Mouse (Mus musculus): ENCODE data around the gene Wfdc18. TPM values are rescaled to one million over a fixed set of nuclear protein-coding genes. Genes with fewer than 3 reads are reported as not detected.

Wfdc18 gene
- polyA plus RNA-seq (2014; fragmentation: Illumina TruSeq; extraction: RNeasy Lipid Tissue Mini Kit (QIAGEN cat#74804); ENCODE audit: low read depth, low replicate concordance), result not detected

DNA sequence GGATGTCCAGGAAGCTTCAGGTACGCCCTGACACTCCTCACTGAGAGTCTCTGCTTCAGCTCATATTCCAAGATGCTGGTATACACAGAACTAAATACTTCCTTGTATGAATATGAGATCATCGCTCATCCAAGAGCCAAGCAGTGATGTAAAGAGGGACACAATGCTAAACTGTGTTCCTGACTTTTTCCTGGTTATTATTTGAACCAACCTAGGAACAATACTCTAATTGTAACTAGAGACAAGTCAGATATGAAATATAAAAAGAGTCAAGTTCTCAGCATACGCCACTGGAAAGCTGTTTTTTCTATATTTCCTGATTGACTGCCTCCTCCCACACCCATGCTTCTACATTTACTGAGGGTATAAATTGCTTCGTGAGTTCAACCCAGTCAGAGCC is at the start of gene Wfdc18:
TSS of gene Wfdc18 (plus strand) at position 301 of the 400 bp plus-strand sequence.

DNA sequence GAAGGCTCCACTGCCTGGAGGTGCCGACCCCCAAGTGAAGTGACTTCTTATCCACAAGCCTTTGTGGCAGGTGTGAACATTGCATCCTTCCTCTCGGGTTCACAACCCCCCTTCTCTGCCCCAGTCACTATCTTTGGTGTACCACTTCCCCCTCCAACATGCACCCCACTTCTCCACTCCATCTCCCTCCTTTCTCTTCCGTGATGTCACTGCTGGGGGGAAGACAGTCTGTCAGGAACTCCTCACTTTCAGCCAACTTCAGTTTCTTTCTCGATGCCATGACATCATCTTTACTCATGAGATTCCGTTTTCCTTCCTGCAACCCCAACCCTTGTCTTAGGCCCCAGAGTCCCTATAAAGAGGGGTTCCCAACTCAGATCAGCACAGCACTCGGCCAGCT is 46.6 kb upstream of the Wfdc18 start, which contains the start of gene Ccl4:
TSS of gene Ccl4 (plus strand) at position 381 of the 400 bp plus-strand sequence.

DNA sequence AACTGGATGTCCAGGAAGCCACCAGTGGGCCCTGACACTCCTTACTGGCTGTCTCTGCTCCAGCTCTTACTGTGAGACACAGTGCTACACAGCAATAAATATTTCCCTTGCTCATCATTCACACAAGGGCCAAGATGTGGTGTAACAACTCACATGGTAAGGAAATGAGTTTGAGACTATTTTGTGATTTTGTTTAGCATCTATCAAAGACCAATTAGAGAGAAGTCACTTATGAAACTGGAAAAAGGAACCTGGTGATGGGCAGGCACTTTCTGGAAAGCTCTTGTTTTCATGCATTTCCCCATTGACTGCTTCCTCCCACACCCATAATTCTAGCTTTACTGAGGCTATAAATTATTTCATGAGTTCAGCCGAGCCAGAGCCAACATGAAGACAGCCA is 5.1 kb upstream of the Wfdc18 start, which contains the start of gene Wfdc17:
TSS of gene Wfdc17 (plus strand) at position 287 of the 400 bp plus-strand sequence.

DNA sequence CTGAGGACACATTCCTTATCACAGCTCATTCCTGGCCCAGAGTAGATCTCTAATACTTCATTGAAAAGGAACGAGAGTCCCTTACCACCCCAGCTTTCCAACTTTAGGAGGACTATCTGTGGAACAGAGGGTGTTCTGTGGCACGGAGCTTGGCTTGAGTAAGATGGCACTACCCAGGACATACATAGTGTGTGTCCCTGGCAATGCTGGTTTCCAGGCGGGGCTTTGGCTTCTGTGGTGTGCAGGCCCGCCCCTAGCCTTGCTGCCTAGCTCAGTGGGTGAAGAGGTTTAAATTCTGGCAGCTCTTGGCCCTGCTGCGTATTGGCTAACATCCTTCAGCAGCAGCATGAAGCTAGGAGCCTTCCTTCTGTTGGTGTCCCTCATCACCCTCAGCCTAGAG is 37.9 kb downstream of the Wfdc18 start, which contains the start of gene Wfdc21:
TSS of gene Wfdc21 (plus strand) at position 260 of the 400 bp plus-strand sequence.

DNA sequence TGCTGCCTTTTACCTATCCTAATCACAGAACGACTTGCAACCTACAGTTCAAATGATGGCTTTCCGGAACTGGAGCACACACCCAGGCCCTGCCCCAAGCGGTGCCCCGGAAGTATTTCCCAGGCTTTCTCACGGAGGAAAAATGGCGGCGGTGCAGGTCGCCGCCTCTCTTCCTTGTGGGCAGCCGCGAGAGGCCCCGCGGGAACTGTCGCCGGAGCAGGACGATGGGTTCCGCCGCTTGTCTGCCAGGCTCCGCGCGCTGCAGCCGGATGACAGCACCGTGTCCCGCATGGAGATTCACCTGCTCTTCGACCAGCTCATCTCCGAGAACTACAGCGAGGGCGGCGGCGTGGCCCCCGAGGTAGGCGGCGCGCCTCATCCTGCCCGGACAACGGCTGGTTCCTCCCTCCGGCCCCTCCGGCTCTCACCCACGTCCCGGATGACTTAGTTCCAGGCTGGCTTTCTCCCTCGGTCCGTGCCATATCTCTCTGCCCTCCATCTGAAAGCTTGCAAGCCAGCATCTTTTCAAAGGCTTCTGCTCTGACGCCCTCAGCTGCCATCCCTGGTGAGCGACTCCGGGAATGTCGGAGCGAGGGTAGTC is 44.9 kb downstream of the Wfdc18 start, which contains the start of gene Heatr6:
TSS of gene Heatr6 (plus strand) at position 116 of the 601 bp plus-strand sequence.

Other genes starting within 250 kb of the Wfdc18 start
- 0.44 TPM for gene Mmp28, start 245.9 kb upstream of the Wfdc18 start, polyA plus RNA-seq (2014; fragmentation: Illumina TruSeq; extraction: RNeasy Lipid Tissue Mini Kit (QIAGEN cat#74804); ENCODE audit: low read depth, low replicate concordance)
- 161 TPM for gene Taf15, start 235.9 kb upstream of the Wfdc18 start, polyA plus RNA-seq (2014; fragmentation: Illumina TruSeq; extraction: RNeasy Lipid Tissue Mini Kit (QIAGEN cat#74804); ENCODE audit: low read depth, low replicate concordance)
- not detected for gene Heatr9, start 186.8 kb upstream of the Wfdc18 start, polyA plus RNA-seq (2014; fragmentation: Illumina TruSeq; extraction: RNeasy Lipid Tissue Mini Kit (QIAGEN cat#74804); ENCODE audit: low read depth, low replicate concordance)
- gene Ccl5, start 178.5 kb upstream of the Wfdc18 start, polyA plus RNA-seq (2014; fragmentation: Illumina TruSeq; extraction: RNeasy Lipid Tissue Mini Kit (QIAGEN cat#74804); ENCODE audit: low read depth, low replicate concordance), result 1.5 TPM
- gene Ccl9, start 130.4 kb upstream of the Wfdc18 start, polyA plus RNA-seq (2014; fragmentation: Illumina TruSeq; extraction: RNeasy Lipid Tissue Mini Kit (QIAGEN cat#74804); ENCODE audit: low read depth, low replicate concordance), result 2.3 TPM
- gene Ccl6, start 115.9 kb upstream of the Wfdc18 start, polyA plus RNA-seq (2014; fragmentation: Illumina TruSeq; extraction: RNeasy Lipid Tissue Mini Kit (QIAGEN cat#74804); ENCODE audit: low read depth, low replicate concordance), result 9.1 TPM
- not detected for gene Rpl9-ps1, start 63.4 kb upstream of the Wfdc18 start, polyA plus RNA-seq (2014; fragmentation: Illumina TruSeq; extraction: RNeasy Lipid Tissue Mini Kit (QIAGEN cat#74804); ENCODE audit: low read depth, low replicate concordance)
- gene Ccl3, start 59.7 kb upstream of the Wfdc18 start, polyA plus RNA-seq (2014; fragmentation: Illumina TruSeq; extraction: RNeasy Lipid Tissue Mini Kit (QIAGEN cat#74804); ENCODE audit: low read depth, low replicate concordance), result not detected
- not detected for gene Ccl4, start 46.4 kb upstream of the Wfdc18 start, polyA plus RNA-seq (2014; fragmentation: Illumina TruSeq; extraction: RNeasy Lipid Tissue Mini Kit (QIAGEN cat#74804); ENCODE audit: low read depth, low replicate concordance)
- gene Wfdc17, start 5.0 kb upstream of the Wfdc18 start, polyA plus RNA-seq (2014; fragmentation: Illumina TruSeq; extraction: RNeasy Lipid Tissue Mini Kit (QIAGEN cat#74804); ENCODE audit: low read depth, low replicate concordance), result 13.3 TPM
- gene Wfdc21, start 37.9 kb downstream of the Wfdc18 start, polyA plus RNA-seq (2014; fragmentation: Illumina TruSeq; extraction: RNeasy Lipid Tissue Mini Kit (QIAGEN cat#74804); ENCODE audit: low read depth, low replicate concordance), result not detected
- 3.2 TPM for gene Heatr6, start 44.7 kb downstream of the Wfdc18 start, polyA plus RNA-seq (2014; fragmentation: Illumina TruSeq; extraction: RNeasy Lipid Tissue Mini Kit (QIAGEN cat#74804); ENCODE audit: low read depth, low replicate concordance)
- gene Hnf1b, start 141.0 kb downstream of the Wfdc18 start, polyA plus RNA-seq (2014; fragmentation: Illumina TruSeq; extraction: RNeasy Lipid Tissue Mini Kit (QIAGEN cat#74804); ENCODE audit: low read depth, low replicate concordance), result 40.1 TPM
- gene Ddx52, start 233.0 kb downstream of the Wfdc18 start, polyA plus RNA-seq (2014; fragmentation: Illumina TruSeq; extraction: RNeasy Lipid Tissue Mini Kit (QIAGEN cat#74804); ENCODE audit: low read depth, low replicate concordance), result 58.1 TPM

Measured in kidney, adult 10 weeks (tissue).